Mouse (Mus musculus) megakaryocyte-erythroid progenitor cell, adult 5-6 weeks (primary cell): ENCODE data around the gene Ddx50. TPM values are rescaled to one million over a fixed set of nuclear protein-coding genes. Genes with fewer than 3 reads are reported as not detected.

Experiments used
- ATAC-seq: replicated peaks from 2 replicates; pipeline ENCODE4 v1.8.0; 2016; ENCODE audit warnings: mild to moderate bottlenecking, inconsistent platforms; ENCODE audit not compliant: severe bottlenecking, poor library complexity, low FRiP score, low TSS enrichment
- total RNA-seq, 2 experiments: library from RNA; stranded (forward) in 1 of 2; stranded (reverse) in 1 of 2; fragments of 200-1000, 215-1000 nt in 1 of 2; fragments of >200 nt in 1 of 2; fragmentation: Nextera tagmentation in 1 of 2; gene quantifications; 2 replicates each; pipeline ENCODE4 v1.2.3; 2014 to 2017

The Ddx50 gene
- 95.7 and 110 TPM in 2 replicates for total RNA-seq (2014; fragmentation: Nextera tagmentation)
- total RNA-seq (2017): 92.5 and 102 TPM in 2 replicates

DNA sequence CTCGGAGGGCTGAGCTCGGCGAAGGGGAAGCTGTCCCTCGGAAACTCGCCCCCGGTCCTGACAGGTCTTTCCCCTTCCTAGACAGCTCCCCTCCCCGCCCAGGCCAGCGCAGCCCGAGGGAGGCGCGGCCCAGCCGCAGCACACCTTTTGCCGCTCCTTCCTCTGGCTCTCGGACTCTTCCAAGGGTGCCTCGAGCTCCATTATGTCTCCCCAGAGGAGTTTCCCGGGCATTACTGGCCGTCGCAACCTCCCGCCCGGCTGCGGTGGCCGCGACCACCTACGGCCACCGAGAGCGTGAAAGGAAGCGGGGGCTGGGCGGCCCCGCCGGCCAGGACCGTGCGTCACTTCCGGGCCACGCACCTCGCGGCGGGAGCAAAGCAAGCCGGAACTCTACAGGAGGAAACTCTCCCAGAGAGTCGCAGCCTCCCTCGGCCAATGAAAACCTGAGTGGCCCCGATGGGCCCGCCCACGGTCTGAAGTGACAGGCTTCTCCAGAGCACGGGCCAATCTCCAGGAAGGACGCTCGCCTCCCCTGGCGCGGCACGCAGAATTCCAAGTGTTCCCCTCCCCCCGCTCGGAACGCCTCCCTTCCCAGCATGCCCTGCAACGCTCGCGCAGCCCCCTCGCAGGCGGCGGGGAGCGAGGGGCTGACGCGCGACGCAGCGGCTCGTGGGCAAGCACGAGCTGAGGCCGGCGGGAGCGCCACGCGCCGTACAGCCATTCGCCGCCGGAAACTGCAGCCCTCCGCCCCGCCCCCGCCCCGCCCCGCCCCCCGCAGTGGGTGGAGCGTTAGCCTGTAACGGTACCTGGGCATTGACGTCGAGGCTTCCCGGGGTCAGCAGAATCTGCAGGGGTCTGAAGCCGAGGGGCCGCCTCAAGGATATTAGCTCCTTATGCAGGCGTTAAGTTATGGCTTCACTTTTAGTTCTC is at the start of gene Ddx50:
Ddx50 (minus strand) TSS at position 338 of the 930 bp plus-strand sequence.
- ATAC-seq: peak; percentile 96

- no peak for ATAC-seq
These were observed 41.8 kb upstream of the Ddx50 start for GRCm38 (mm10) chr10:62692771-62693170.

GRCm38 (mm10) chr10:62692244-62692643 is 41.2 kb upstream of the Ddx50 start:
- no peak for ATAC-seq

- ATAC-seq: no peak
These were observed 36.1 kb upstream of the Ddx50 start for GRCm38 (mm10) chr10:62687032-62687674.

GRCm38 (mm10) chr10:62683043-62683442 is 32.0 kb upstream of the Ddx50 start:
- 0 out of 2 replicates have a peak, but pooled peaks have one; percentile 42 for ATAC-seq

DNA sequence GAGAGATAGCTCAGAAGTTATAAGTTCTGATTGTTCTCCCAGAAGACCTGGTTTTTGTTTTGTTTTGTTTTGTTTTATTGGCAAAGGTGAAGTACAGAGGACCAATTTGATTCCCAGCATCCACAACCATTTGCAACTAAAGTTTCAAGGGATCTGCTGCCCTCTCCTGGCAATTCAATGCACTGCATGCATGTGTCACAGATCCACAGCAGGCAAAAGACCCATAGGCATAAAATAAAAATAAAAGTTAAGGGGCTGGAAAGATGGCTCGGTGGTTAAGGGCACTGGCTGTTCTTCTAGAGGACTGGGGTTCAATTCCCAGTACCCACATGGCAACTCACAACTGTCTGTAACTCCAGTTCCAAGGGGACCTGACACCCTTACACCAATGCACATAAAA is 28.8 kb upstream of the Ddx50 start:
- no peak for ATAC-seq

- no peak for ATAC-seq
These were observed 26.3 kb upstream of the Ddx50 start for GRCm38 (mm10) chr10:62677329-62677728.

- no peak for ATAC-seq
These were observed 25.2 kb upstream of the Ddx50 start for GRCm38 (mm10) chr10:62676196-62676595.

- ATAC-seq: no peak
These were observed 21.3 kb upstream of the Ddx50 start for GRCm38 (mm10) chr10:62672359-62672758.

DNA sequence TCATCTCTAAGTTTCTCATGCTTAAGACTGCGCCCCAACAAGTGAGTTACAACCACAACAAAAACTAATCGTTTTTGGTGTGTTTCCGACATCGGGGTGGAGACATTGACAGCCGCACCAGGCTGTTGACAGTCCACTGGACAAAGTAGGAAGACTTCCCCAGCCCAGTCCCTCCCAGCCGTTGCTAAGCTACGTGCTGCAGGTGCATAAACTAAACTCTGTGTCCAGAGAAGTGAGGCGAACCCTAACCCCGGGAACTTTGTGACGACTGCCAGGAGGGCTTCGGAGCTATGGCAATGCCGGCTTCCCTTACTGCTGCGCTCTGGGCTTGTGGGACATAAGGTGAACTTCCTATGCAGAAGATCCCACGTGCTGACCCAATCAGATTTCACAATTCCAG is 18.2 kb upstream of the Ddx50 start:
- no peak for ATAC-seq

- ATAC-seq: no peak
These were observed 17.4 kb upstream of the Ddx50 start for GRCm38 (mm10) chr10:62668463-62668862.

- peak; percentile 86 for ATAC-seq
These were observed 17.0 kb upstream of the Ddx50 start for GRCm38 (mm10) chr10:62668043-62668442.

DNA sequence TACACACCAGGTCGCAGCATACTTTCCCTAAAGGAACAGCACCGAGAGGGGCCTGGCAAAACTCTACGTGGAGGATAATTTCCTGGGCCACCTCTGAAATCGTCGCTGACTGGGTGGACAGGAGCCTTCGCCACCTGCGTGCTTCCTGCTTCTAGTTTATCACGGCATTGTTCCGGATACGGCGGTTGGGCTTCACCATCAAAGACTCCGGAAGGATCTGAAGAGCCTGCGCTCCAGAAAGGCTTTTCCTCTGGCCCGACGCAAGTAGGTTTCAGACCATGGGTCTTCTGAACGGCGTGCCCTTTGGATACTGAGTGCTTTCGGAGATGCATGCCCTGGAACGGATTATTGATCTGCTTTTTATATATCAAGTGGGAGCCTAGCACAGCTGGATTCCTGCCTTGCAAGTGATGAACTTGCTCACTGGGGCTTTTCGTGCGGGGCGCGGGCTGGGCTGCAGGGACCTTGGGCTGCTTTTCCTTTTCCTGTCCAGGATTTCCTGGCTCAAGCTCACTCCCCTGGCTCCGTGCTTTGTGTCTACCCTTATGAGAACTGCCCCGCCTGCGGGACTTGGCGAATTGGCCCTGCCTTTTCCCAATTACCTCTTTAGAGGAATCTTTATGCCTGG is 14.1 kb upstream of the Ddx50 start:
- ATAC-seq: peak; percentile 46; the same call in 1 of the 2 replicates

DNA sequence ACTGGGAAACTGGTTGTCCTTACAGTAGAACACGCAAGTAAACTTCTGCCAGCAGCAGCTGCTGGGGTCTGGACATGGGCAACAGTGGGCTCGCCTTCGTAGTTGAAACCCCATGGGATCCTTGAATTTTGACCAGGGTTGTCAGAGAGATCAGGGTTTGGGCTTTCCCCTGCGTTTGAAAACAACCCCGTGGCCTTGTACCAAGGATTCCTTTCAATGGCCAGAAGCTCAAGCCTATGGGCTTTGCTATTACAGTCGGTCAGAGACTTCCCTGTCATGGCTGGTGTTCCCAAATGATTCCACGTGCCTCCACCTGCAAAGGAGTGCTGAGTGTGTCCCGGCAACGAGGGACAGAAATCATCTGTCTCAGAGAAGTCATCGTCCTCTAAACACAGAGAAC is 13.2 kb upstream of the Ddx50 start:
- no peak for ATAC-seq

DNA sequence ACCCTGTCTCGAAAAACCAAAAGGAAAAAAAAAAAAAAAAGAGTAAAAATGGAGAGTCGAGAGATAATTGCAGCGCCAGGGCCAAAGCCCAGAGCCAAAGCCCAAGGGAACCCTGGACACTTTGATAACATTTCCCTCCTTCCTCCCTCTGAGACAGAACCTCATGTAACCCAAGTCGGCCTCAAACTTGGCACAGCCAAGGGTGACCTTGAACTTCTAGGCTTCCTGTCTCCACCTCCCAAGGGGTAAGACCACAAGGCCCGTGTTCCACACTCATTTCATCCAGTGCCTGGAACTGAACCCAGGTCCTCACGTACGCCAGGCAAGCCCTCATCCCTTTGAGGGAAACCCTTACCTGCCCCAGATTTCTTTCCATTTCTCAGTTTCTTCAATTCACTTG is 5.7 kb upstream of the Ddx50 start:
- no peak for ATAC-seq

DNA sequence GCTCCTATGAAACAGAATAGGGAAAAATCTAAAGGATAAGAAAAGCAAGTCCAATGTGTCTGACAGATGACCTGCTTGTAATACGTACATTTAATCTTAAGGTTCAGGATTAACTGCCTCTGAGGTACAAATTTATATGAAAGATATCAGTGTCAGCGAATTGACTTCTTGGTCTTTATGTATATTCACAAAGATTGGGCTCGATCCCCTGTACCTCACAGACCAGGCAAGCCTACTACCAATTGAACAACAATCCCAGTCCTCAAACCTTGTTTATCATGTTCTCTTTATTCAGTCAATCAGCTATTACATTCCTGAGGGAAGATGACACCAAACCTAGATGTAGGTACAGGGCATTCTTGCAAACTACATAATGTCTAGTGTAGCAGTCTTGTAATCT is 943 bp upstream of the Ddx50 start:
- ATAC-seq: no peak

DNA sequence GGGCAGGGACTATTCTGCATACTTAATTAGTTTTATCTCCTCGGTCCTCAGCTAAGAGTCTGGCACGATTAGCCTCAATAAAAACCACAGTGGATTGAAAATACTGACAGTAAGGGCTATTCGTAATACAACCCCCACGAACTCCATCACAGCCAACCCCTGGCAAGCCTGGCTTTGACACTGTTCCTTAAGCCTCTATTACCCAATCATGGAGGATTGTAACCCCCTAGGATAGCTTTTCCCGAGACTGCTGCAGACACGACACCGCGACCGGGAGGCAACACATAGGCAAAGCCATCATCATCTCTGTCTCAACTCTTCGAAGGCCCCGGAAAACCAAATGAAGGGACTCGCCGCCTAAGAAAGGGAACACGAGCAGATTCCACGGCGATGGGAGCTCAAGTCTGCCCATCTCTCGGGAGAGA is 648 bp downstream of the Ddx50 start:
- ATAC-seq: peak; percentile 53

DNA sequence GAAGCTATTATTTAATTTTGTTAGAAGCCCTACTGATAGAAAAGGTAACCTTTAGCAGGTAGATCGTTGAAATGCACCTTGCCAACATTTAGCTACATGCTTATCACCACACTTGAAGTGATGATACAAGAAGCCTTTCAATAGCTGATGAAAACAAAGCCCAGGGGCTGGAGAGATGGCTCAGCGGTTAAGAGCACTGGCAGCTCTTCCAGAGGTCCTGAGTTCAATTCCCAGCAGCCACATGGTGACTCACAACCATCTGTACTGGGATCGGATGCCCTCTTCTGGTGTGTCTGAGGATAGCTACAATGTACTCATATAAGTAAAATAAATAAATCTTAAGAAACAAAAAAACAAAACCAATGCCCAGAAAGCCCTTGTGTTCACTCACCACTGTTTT is 46.9 kb downstream of the Ddx50 start:
- ATAC-seq: no peak

DNA sequence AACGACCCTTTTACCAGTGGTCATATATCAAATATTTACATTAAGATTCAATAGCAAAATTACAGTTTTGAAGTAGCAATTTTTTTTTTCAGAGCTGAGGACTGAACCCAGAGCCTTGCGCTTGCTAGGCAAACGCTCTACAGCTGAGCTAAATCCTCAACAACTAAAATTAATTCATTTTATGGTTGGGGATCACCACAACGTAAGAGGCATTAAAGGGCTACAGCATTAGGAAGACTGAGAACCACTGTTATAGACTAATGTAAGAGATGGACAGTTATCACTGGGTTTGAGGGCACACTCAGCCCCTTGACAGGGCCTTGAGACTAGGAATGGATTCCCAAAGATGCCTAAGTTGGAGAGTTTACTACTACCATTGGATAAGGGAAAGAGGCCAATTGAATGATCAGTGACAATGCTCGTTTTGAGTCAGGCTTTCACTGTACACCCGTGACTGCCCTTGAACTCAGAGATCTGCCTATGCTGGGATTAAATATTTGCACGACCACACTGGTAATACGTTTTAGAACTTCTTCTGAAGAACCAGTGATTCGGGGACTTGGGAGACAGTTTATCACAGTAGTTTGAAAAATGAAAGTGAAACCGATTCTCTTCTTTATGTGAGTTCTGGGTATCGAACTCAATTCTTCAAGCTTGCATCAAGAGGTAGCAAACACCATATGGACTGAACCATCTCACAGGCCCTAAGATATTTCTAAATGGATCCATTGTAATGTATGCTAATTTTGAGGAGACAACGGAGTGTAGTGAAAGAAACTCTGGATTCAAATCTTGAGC is 47.6 kb downstream of the Ddx50 start:
- ATAC-seq: no peak
